Mouse (Mus musculus): ENCODE results near the gene Shisa8.

Gene Shisa8

DNA sequence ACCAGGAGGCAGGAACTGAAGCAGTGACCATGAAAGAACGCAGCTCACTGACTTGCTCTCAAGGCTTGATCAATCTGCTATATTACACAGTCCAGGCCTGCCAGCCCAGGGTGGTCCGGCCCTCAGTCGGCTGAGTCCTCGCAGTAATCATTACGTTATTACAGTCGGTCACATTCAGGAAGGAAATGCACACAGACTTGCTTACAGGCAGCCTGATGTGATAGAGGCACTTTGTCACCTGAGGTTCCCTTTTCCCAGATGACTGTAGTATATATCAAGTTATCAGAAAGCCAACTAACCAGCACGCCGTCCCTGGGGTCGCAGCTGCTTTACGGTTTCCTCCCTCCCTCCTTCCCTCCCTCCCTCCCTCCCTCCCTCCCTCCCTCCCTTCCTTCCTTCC, 55.7 kb downstream of the Shisa8 start:
- no peak for DNase-seq (ENCODE audit: inconsistent age in 2 of 2, low spot score in 1 of 2)

DNA sequence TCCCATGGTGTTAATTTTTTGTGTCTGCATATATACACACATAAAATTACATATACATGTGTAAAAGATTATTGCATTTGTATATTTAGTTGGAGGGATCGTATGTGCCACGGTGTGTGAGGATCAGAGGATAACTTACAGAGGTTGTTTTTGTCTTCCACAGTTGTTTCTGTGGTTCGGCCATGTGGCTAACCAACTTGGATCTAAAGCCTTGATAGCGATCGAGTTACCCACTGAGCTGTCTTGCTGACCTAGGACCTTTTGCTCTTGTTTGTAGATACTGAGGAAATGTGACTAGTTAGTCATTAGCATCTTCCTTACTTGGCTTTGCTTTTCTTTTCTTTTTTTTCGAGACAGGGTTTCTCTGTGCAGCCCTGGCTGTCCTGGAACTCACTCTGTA, 56.3 kb downstream of the Shisa8 start:
- DNase-seq (ENCODE audit: inconsistent age in 2 of 2, low spot score in 1 of 2), result no peak
